Mouse (Mus musculus): ENCODE results near the gene Cnih3. TPM values are rescaled to one million over a fixed set of nuclear protein-coding genes. Genes with fewer than 3 reads are reported as not detected.

The Cnih3 gene
- total RNA-seq, 2 experiments from 2014 or later, result not detected

- ATAC-seq (replicated peaks; ENCODE audit: poor library complexity, severe bottlenecking), result no peak
Measured at GRCm38 (mm10) chr1:181484696-181485095, 132.3 kb downstream of the Cnih3 start.

- no peak for ATAC-seq (replicated peaks; ENCODE audit: poor library complexity, severe bottlenecking)
Measured at GRCm38 (mm10) chr1:181503471-181503870, 151.0 kb downstream of the Cnih3 start.

- peak; percentile 22; the same call in 1 of the 2 replicates for ATAC-seq (replicated peaks; ENCODE audit: poor library complexity, severe bottlenecking)
Measured at GRCm38 (mm10) chr1:181505367-181505766, 152.9 kb downstream of the Cnih3 start.

Other genes starting within 250 kb of the Cnih3 start
- 43.2 and 52.6 TPM in 2 replicates for gene Nvl, start 208.4 kb upstream of the Cnih3 start, total RNA-seq (2014; fragmentation: Nextera tagmentation)
- 24.9 and 26.2 TPM in 2 replicates for gene Nvl, start 208.4 kb upstream of the Cnih3 start, total RNA-seq (2017)
- 86.6 and 91.4 TPM in 2 replicates for gene Cnih4, start 207.9 kb upstream of the Cnih3 start, total RNA-seq (2014; fragmentation: Nextera tagmentation)
- gene Cnih4, start 207.9 kb upstream of the Cnih3 start, total RNA-seq (2017), result 99.8 and 109 TPM in 2 replicates
- gene Wdr26, start 140.6 kb upstream of the Cnih3 start, total RNA-seq (2014; fragmentation: Nextera tagmentation), result 92.9 and 128 TPM in 2 replicates
- 93.0 and 101 TPM in 2 replicates for gene Wdr26, start 140.6 kb upstream of the Cnih3 start, total RNA-seq (2017)
- not detected in 2 replicates for gene Ccdc121, start 158.8 kb downstream of the Cnih3 start, total RNA-seq (2014; fragmentation: Nextera tagmentation)
- not detected in 2 replicates for gene Ccdc121, start 158.8 kb downstream of the Cnih3 start, total RNA-seq (2017)
- not detected in 2 replicates for gene Dnah14, start 223.9 kb downstream of the Cnih3 start, total RNA-seq (2014; fragmentation: Nextera tagmentation)
- gene Dnah14, start 223.9 kb downstream of the Cnih3 start, total RNA-seq (2017), result 0.93 and 1.8 TPM in 2 replicates